Mouse (Mus musculus): ENCODE results near the gene Hspbp1.

Hspbp1 gene

DNA sequence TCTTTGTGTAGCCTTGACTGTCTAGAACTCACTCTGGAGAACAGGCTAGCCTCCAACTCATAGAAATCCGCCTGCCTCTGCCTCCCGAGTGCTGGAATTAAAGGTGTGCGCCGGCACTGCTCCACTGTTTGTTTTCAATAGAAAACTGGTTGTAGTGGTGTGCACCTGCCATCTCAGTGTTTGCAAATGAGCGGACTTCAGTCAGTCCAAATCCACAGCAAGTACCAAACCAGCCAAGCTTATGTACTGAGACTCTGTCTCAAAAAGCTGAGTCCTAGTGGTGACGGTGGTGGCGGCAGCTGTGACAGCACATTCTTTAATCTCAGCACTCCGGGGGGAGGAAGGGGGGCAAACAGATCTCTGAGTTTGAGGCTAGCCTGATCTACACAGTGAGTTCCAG is 16.4 kb downstream of the Hspbp1 start:
- DNase-seq (ENCODE audit: low spot score in 2 of 2) = no peak

- no peak for DNase-seq (ENCODE audit: low spot score in 2 of 2)
Observed at GRCm38 (mm10) chr7:4666871-4667270, 18.0 kb downstream of the Hspbp1 start.

DNA sequence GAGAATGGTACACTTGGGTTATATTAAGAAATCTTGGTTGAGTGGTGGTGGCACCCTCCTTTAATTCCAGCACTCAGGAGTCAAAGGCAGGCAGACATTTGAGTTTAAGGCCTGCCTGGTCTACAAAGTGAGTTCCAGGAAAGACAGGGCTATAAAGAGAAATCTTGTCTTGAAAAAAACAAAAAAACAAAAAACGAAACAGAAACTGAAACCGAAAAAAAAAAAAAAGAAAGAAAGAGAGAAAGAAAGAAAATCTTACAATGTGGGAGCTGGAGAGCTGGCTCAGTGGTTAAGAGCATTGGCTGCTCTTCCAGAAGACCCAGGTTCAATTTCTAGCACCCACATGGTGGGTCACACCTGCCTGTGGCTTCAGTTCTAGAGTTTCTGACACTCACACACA is 21.1 kb downstream of the Hspbp1 start:
- DNase-seq (ENCODE audit: low spot score in 2 of 2) = no peak

- DNase-seq (ENCODE audit: low spot score in 2 of 2) = no peak
Observed at GRCm38 (mm10) chr7:4663179-4663578, 21.7 kb downstream of the Hspbp1 start.

DNA sequence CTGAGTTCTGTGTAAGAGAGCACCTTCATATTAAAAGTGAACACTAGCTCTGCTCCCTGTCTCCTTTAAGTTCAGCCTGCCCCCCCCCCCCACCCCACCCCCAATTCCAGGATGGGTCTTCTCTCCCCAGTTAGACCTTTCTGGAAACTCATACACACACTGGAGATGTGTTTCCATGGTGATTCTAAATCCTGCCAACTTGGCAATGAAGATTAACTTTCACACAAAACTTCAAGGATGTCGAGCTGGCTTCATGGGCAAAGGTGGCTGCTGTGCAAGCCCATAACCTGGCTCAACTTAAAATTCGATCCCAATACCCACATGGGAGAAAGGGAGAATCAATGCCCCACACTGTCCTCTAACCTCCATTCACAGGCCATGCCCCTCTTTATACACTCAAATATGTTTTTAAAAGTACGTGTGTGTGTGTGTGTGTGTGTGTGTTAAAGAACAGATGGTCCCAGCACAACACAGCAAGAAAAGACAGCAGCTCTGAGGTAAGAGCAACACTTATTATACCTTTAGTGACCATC is 24.9 kb downstream of the Hspbp1 start:
- no peak for DNase-seq (ENCODE audit: low spot score in 2 of 2)

DNA sequence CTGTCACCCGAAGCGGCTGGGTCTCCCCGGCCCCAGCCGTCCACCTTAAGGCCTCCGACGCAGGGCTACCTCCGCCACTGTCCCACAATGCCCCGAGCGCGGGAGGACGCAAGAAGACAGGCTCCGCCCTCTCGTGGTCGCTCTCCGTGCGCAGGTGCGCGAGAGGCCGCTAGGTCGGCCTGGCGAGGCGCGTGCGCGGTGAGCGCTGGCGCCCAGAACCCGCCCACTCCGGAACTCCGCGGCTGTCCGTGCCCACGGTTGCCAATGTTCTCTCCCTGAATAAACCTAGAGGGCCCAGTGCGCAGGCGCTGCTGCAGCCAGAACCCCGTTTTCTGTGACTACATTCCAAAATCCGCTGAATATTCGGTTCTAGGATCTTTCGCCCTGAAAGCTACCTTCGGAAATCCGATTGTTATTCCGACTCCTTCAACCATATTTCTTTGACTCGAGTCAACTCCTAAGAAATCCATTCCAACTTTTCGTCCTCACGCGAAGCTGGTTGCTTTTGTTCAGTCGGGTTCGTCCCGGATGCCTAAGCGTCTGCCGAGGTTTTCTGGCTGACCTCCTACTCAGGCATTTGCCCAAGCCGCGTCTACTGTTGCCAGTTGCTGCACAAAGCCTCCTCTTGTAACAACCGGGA is 25.8 kb downstream of the Hspbp1 start, which contains the start of gene Ppp6r1:
Gene Ppp6r1 (minus strand): TSS at position 108 of the 640 bp plus-strand sequence.
- DNase-seq (ENCODE audit: low spot score in 2 of 2) = peak; percentile 95 to 98

- peak in 1 of 2 experiments; percentile 23 for DNase-seq (ENCODE audit: low spot score in 2 of 2)
Observed at GRCm38 (mm10) chr7:4658128-4658907, 26.6 kb downstream of the Hspbp1 start.

DNA sequence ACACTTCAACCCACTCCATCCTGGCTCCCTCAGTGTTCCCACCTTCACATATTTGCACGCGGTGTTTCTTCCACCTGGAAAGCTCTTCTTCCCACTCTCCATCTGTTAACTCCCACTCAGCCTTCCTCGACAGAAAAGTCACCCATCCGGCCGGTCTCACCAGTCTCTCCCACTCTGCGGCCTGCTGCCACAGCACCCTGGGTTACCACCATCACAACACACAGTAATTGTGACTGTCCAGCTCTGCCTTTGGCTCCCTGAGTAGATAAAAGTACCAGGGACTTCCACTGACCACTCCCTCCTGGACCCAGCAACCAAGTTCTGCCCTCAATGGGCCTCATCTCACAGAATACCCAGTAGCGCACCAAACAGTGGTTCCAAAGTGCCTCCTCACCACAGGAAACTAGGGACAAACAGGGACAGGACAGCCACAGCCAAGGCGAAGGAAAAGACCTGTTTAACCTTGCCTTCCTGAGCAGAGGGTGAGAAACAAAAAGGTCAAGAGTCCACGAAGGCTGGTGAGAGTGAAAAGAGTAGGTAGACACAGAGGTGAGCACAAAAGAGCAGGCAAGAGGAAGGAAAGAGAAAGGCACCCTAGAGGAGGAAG is 27.2 kb downstream of the Hspbp1 start:
- peak in 1 of 2 experiments; percentile 78 for DNase-seq (ENCODE audit: low spot score in 2 of 2)

GRCm38 (mm10) chr7:4656818-4657217 is 28.1 kb downstream of the Hspbp1 start:
- no peak for DNase-seq (ENCODE audit: low spot score in 2 of 2)

GRCm38 (mm10) chr7:4655916-4656315 is 29.0 kb downstream of the Hspbp1 start:
- no peak for DNase-seq (ENCODE audit: low spot score in 2 of 2)

- no peak for DNase-seq (ENCODE audit: low spot score in 2 of 2)
Observed at GRCm38 (mm10) chr7:4655393-4655792, 29.5 kb downstream of the Hspbp1 start.

GRCm38 (mm10) chr7:4654221-4654620 is 30.6 kb downstream of the Hspbp1 start:
- no peak for DNase-seq (ENCODE audit: low spot score in 2 of 2)

DNA sequence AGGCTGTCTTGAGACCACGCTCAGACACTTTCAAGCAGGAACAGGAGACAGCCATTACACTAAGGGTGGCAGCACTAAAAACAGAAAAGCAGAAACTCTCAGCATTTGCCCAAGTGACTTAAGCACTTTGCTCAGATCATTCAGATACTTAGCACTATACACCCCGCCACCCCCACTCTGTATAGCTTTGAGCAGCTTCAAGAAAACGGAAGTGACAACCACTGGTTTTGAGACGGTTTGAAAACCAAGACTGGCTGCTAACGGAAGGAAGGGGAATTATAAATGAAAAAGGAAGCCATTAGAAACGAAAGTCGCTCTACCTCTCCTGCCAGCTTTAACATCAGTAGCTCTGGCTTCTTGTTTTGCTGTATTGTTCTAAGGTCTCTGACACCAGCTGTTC is 31.1 kb downstream of the Hspbp1 start:
- DNase-seq (ENCODE audit: low spot score in 2 of 2) = peak in 1 of 2 experiments; percentile 40

DNA sequence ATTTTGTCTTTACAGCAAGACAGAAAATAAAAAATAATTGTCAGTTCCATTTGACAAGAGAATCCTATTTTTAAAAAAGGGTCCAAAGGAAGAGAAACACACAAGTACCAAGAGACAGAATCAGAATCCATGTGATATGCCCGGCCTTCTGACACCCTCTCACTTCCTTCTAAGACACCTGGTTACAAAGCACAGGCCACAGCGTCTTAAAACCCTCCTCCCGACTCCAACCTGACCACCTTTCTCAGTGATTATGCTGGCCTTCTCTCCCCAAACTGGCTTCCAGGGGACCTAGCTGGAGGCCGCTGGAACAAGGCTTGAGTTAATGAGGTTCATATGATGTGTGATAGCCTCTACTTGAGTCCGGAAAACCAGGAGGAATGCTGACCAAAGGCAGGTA is 31.5 kb downstream of the Hspbp1 start:
- DNase-seq (ENCODE audit: low spot score in 2 of 2) = no peak

DNA sequence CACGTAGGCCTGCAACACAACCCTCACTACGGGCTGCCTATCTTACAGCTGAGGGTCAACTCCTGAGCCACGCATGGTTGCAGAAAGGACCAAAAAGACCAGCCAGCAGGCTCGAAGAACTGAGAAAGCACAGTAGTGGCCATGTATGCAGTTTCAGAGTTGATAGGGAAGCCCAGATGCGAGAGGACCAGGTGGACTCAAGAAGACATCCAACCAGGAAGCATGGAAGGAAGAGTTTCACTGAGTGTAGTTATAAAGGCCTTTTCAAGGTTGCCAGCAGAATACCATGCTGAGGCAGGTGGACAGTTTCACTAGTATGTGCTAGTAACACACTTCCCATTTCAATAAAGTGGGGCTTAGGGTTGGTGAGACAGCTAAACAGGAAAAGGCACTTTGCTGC is 32.1 kb downstream of the Hspbp1 start:
- DNase-seq (ENCODE audit: low spot score in 2 of 2) = no peak

- no peak for DNase-seq (ENCODE audit: low spot score in 2 of 2)
Observed at GRCm38 (mm10) chr7:4651581-4651980, 33.3 kb downstream of the Hspbp1 start.

GRCm38 (mm10) chr7:4647992-4648391 is 36.9 kb downstream of the Hspbp1 start:
- no peak for DNase-seq (ENCODE audit: low spot score in 2 of 2)

DNA sequence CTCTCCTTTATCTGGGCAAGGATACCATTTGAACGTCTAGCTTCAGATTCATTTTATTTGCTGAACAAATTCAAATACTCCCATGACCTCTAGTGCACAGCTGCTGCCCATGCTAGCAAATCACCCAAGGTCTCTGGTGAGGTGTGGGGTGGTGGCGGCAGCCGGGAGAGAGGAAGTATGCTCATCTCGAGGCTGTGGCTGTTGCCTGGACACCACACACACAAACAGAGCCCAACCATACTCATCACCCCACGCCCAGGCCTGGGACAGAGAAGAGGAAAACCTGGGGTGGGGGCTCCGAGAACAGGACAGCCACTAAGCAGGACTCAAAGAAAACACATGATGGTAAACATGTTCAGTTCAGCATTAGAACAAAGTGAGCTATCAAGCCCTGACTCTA is 37.6 kb downstream of the Hspbp1 start:
- DNase-seq (ENCODE audit: low spot score in 2 of 2) = no peak

DNA sequence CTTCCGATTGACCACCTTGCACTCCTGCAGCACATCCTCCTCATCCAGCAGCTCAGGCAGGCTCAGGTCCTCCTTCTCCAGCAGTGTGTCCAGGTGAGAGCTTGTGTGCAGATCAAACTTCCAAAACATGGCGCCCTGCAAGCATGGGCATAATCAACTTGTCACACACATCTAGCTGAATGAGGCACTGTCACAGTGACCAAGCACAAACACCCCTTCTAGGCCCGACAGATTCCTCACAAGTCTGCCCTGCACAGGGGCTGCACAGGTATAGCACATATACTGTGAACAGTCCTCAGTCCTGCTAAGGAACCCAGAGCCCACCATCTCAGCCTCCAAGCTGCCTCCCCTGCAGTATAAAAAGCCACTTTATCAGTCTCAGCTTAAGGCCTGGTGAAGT is 38.1 kb downstream of the Hspbp1 start:
- no peak for DNase-seq (ENCODE audit: low spot score in 2 of 2)

GRCm38 (mm10) chr7:4643225-4643624 is 41.6 kb downstream of the Hspbp1 start:
- no peak for DNase-seq (ENCODE audit: low spot score in 2 of 2)

DNA sequence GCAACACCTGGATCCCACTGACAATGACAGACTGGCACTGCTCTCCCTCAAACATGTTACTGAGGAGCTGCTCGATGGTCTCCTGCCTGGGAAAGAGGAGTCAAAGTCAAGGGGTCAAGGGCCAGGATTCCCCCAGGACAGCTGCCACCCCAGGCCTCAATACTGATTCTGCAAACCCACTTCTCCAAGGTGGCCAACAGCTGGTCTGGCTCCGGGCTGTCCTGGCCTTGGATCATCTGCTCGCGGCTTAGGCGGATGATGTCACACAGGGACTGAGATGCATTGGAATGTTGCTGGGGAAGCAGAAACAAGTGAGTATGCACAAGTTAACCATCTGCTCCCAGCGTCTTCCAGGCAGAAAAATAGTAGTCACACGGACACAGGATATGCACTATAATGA is 42.9 kb downstream of the Hspbp1 start:
- no peak for DNase-seq (ENCODE audit: low spot score in 2 of 2)

- no peak for DNase-seq (ENCODE audit: low spot score in 2 of 2)
Observed at GRCm38 (mm10) chr7:4641155-4641554, 43.7 kb downstream of the Hspbp1 start.

- no peak for DNase-seq (ENCODE audit: low spot score in 2 of 2)
Observed at GRCm38 (mm10) chr7:4636179-4636578, 48.7 kb downstream of the Hspbp1 start.
